ENCODE assay signal across 8 mouse cellular contexts in the genomic region with DNA sequence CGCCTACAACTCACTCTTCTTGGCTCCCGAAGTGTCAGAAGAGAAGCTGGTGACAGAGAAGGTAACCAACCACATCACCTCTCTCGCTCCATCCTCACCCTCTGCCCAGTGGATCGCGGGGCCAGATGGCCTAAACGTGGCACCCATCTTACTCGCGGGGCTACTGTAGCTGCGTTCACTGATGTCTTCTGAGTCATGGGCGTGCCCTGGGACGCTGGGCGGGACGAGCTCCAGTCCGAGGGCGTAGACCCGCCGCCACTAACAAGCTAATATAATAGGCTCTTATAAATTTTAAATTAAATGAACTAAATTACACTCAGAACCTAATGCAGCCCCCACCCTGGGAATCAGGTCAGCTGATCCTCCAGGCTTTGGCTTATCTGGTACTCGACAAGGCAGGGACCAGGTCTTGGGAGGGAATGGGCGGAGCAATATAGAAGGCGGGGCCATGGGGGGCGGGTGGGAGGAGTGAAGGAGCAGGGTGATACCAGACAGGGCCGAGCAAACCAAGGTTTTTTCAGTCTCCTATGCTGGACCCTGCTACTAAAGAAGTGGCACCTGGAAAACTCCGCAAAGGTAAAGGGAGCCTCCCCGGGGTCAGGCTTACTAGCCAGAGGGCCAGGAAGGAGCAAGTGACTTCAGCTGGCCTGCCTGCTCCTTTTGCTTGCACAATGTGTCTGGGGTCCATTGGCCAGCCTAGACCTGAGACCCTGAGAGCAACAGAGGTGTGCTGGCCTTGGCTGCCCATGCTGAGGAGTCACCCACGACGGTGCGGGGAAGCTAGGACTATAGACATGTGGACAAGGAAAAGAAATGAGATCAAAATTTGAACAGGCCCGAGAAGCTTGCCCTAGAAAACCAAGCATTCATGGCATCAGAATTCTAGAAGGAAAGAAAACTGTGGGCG. TPM values are rescaled to one million over a fixed set of nuclear protein-coding genes. Genes with fewer than 3 reads are reported as not detected.
DNase-seq lines count a peak whose midpoint lies in the region; ATAC-seq and TF ChIP-seq lines count a peak whose summit lies in the region.

No protein-coding gene starts in this region.

- no peaks in the 10 kb centered on the region for H3K36me3 ChIP-seq in forebrain, embryonic 13.5 days (ENCODE audit: poor library complexity, severe bottlenecking)
- no peaks in the 10 kb centered on the region for H3K36me3 ChIP-seq in liver, embryonic 13.5 days
- no peaks in the 10 kb centered on the region for H3K36me3 ChIP-seq in stomach, postnatal 0 days (ENCODE audit: control insufficient read depth, insufficient read depth, low read length)
- no peaks in the 10 kb centered on the region for H3K36me3 ChIP-seq in thymus, adult 2 months (ENCODE audit: control insufficient read depth, insufficient read depth, low read length)

- no peaks in the 10 kb centered on the region for H3K9me3 ChIP-seq in forebrain, embryonic 13.5 days (replicated peaks)
- H3K9me3 ChIP-seq in liver, embryonic 13.5 days (replicated peaks): no peaks in the 10 kb centered on the region
- H3K9me3 ChIP-seq in stomach, postnatal 0 days (ENCODE audit: control insufficient read depth, low read length): no peaks in the 10 kb centered on the region

- H3K4me1 ChIP-seq in forebrain, embryonic 13.5 days: peaks cover 14% of the 10 kb centered on the region
- peaks cover 8% of the 10 kb centered on the region; the same call in 1 of the 2 replicates for H3K4me1 ChIP-seq in liver, embryonic 13.5 days (replicated peaks)
- no peaks in the 10 kb centered on the region for H3K4me1 ChIP-seq in stomach, postnatal 0 days (replicated peaks; ENCODE audit: control insufficient read depth, insufficient read depth)
- no peaks in the 10 kb centered on the region for H3K4me1 ChIP-seq in thymus, adult 2 months (replicated peaks; ENCODE audit: control insufficient read depth, insufficient read depth, low read length)

- peaks cover 61% of the 10 kb centered on the region for H3K27me3 ChIP-seq in forebrain, embryonic 13.5 days
- H3K27me3 ChIP-seq in liver, embryonic 13.5 days: peaks cover 36% of the 10 kb centered on the region
- no peaks in the 10 kb centered on the region; the same call in 1 of the 2 replicates for H3K27me3 ChIP-seq in stomach, postnatal 0 days (ENCODE audit: control insufficient read depth, insufficient read depth, low read length)
- H3K27me3 ChIP-seq in thymus, adult 2 months (ENCODE audit: control insufficient read depth, insufficient read depth, low read length): no peaks in the 10 kb centered on the region; the same call in 1 of the 2 replicates

- no peak for TF ChIP-seq CTCF in stomach, postnatal 0 days (IDR thresholded peaks at IDR 0.05; ENCODE audit: low read depth)
- TF ChIP-seq CTCF in thymus, adult 2 months (IDR thresholded peaks at IDR 0.05; ENCODE audit: borderline replicate concordance, control insufficient read depth, extremely low read depth, insufficient read depth, low read length, poor library complexity): no peak

- H3K9ac ChIP-seq in forebrain, embryonic 13.5 days: no peak overlapping the region
- H3K9ac ChIP-seq in liver, embryonic 13.5 days: no peak overlapping the region
- no peak overlapping the region for H3K9ac ChIP-seq in stomach, postnatal 0 days (ENCODE audit: low read length)

- no peak for TF ChIP-seq POLR2A in thymus, adult 2 months (IDR thresholded peaks at IDR 0.05; ENCODE audit: control insufficient read depth, extremely low read depth, insufficient read depth, low read length, poor library complexity)

- H3K4me2 ChIP-seq in forebrain, embryonic 13.5 days: peak overlapping the region; percentile 47
- peak overlapping the region; percentile 55 for H3K4me2 ChIP-seq in liver, embryonic 13.5 days
- peak overlapping the region; percentile 46 for H3K4me2 ChIP-seq in stomach, postnatal 0 days (replicated peaks; ENCODE audit: low read depth)

- WGBS in forebrain, embryonic 13.5 days: 11% methylated on average over 29 of the region's 29 CpGs
- WGBS in liver, embryonic 13.5 days (ENCODE audit: insufficient replicate concordance): 8% methylated on average over 29 of the region's 29 CpGs
- 11% methylated on average over 29 of the region's 29 CpGs for WGBS in stomach, postnatal 0 days
- WGBS in thymus, adult 2 months: 20% methylated on average over 29 of the region's 29 CpGs

- no peak overlapping the region for H3K27ac ChIP-seq in forebrain, embryonic 13.5 days
- no peak overlapping the region for H3K27ac ChIP-seq in liver, embryonic 13.5 days
- no peak overlapping the region for H3K27ac ChIP-seq in stomach, postnatal 0 days (replicated peaks)
- no peak overlapping the region for H3K27ac ChIP-seq in thymus, adult 2 months (ENCODE audit: control insufficient read depth, insufficient read depth, low read length)

- peak overlapping the region; percentile 25 for H3K4me3 ChIP-seq in forebrain, embryonic 13.5 days
- peak overlapping the region; percentile 42 for H3K4me3 ChIP-seq in liver, embryonic 13.5 days (replicated peaks)
- H3K4me3 ChIP-seq in stomach, postnatal 0 days (ENCODE audit: low read depth, low read length): peak overlapping the region; percentile 27
- H3K4me3 ChIP-seq in thymus, adult 2 months (ENCODE audit: control insufficient read depth, insufficient read depth, low read length): no peak overlapping the region

- peak; percentile 56 for ATAC-seq in CD4-positive, CD25-positive, alpha-beta regulatory T cell, adult 4 months
- ATAC-seq in forebrain, embryonic 13.5 days: peak; percentile 60; the same call in 1 of the 2 replicates
- peak; percentile 79 for ATAC-seq in liver, embryonic 13.5 days (ENCODE audit: low read depth)
- peak; percentile 66 for ATAC-seq in stomach, postnatal 0 days (ENCODE audit: low FRiP score, low TSS enrichment)

- DNase-seq in cerebellum, adult 9-11 months: peak; percentile 24
- no peak for DNase-seq in cerebellum, adult 11 months
- no peak for DNase-seq in liver, embryonic 13.5 days
- DNase-seq in stomach, postnatal 0 days (ENCODE audit: low spot score): peak; percentile 56
- DNase-seq in spleen, postnatal 36 days (ENCODE audit: low spot score in 2 of 2): no peak
- DNase-seq in thymus, adult 2 months: no peak

- TF ChIP-seq EP300 in stomach, postnatal 0 days (optimal IDR thresholded peaks at IDR 0.05): no peak

RNA-seq across cellular contexts. Expression of a gene that starts 19.9 kb away (rescaled TPM):
- polyA plus RNA-seq in CD4-positive, CD25-positive, alpha-beta regulatory T cell, adult 4 months (2017; shearing (Covaris generic)): under 1 TPM; 0.44 to 0.58 TPM
- polyA plus RNA-seq in forebrain, embryonic 13.5 days (2015; fragmentation: Nextera tagmentation; extraction: Ambion mirVana): 2.1 and 3.1 TPM in 2 replicates
- polyA plus RNA-seq in liver, embryonic 13.5 days (2015; fragmentation: Nextera tagmentation; extraction: Ambion mirVana): 0.02 TPM in 1 of 2 replicates, not detected in the other
- polyA plus RNA-seq in stomach, postnatal 0 days (2015; fragmentation: Nextera tagmentation; extraction: Ambion mirVana): 0.05 and 0.18 TPM in 2 replicates
- 3.6 and 4.8 TPM in 2 replicates for polyA plus RNA-seq in thymus, adult 2 months (2012; rRNA removed)

RNA-seq across cellular contexts. Expression of a gene that starts 29.2 kb away (rescaled TPM):
- polyA plus RNA-seq in CD4-positive, CD25-positive, alpha-beta regulatory T cell, adult 4 months (2017; shearing (Covaris generic)): 1 to 10 TPM; 3.7 to 6.1 TPM
- polyA plus RNA-seq in forebrain, embryonic 13.5 days (2015; fragmentation: Nextera tagmentation; extraction: Ambion mirVana): not detected in 2 replicates
- polyA plus RNA-seq in liver, embryonic 13.5 days (2015; fragmentation: Nextera tagmentation; extraction: Ambion mirVana): not detected in 2 replicates
- 0.13 TPM in 1 of 2 replicates, not detected in the other for polyA plus RNA-seq in stomach, postnatal 0 days (2015; fragmentation: Nextera tagmentation; extraction: Ambion mirVana)
- polyA plus RNA-seq in thymus, adult 2 months (2012; rRNA removed): 13.8 and 14.2 TPM in 2 replicates

Comparison
In these comparisons a context has a peak if more than half of its experiments do, and no peak if none do; other contexts are left out.
1. DNase-seq: peak in cerebellum, adult 9-11 months (single experiment) and stomach, postnatal 0 days (single experiment); none in cerebellum, adult 11 months (single experiment), liver, embryonic 13.5 days (single experiment), spleen, postnatal 36 days (0 of 2) and thymus, adult 2 months (single experiment).
2. Peak in every context shown above with its lines, with median percentiles within 50 percentile points of each other: ATAC-seq and H3K4me2 ChIP-seq.